Mouse (Mus musculus) cerebellum, postnatal 4 days (tissue): ENCODE results near the gene Pibf1.

Experiments used
- DNase-seq, 2 experiments: peaks; one replicate each; pipeline ENCODE4 v3.0.0; 2022; ENCODE audit warnings: low spot score in 2 of 2, mixed read lengths in 1 of 2

The Pibf1 gene

GRCm38 (mm10) chr14:99266749-99267148 lies 167.5 kb downstream of the Pibf1 start:
- no peak for DNase-seq

GRCm38 (mm10) chr14:99274056-99274455 lies 174.8 kb downstream of the Pibf1 start:
- no peak for DNase-seq

GRCm38 (mm10) chr14:99275827-99276226 lies 176.6 kb downstream of the Pibf1 start:
- no peak for DNase-seq

GRCm38 (mm10) chr14:99278312-99278711 lies 179.1 kb downstream of the Pibf1 start:
- no peak for DNase-seq

GRCm38 (mm10) chr14:99278763-99279486 lies 179.7 kb downstream of the Pibf1 start:
- DNase-seq = no peak

- no peak for DNase-seq
These were observed 181.2 kb downstream of the Pibf1 start for GRCm38 (mm10) chr14:99280399-99280798.

GRCm38 (mm10) chr14:99280825-99281433 lies 181.7 kb downstream of the Pibf1 start:
- DNase-seq = no peak

GRCm38 (mm10) chr14:99285486-99285885 lies 186.3 kb downstream of the Pibf1 start:
- DNase-seq = no peak

GRCm38 (mm10) chr14:99292176-99292575 lies 193.0 kb downstream of the Pibf1 start:
- no peak for DNase-seq

- no peak for DNase-seq
These were observed 195.2 kb downstream of the Pibf1 start for GRCm38 (mm10) chr14:99294424-99294823.

- DNase-seq = no peak
These were observed 196.6 kb downstream of the Pibf1 start for GRCm38 (mm10) chr14:99295606-99296341.

- DNase-seq = peak; percentile 77 to 88
These were observed 199.3 kb downstream of the Pibf1 start, which contains the start of gene Klf5 for GRCm38 (mm10) chr14:99298385-99299021. Gene Klf5, plus strand, starts transcription at chr14:99298691.

GRCm38 (mm10) chr14:99299022-99299481 lies 199.8 kb downstream of the Pibf1 start:
- DNase-seq = peak; percentile 24 to 65

GRCm38 (mm10) chr14:99299701-99300191 lies 200.5 kb downstream of the Pibf1 start:
- DNase-seq = no peak

GRCm38 (mm10) chr14:99301472-99301871 lies 202.2 kb downstream of the Pibf1 start:
- no peak for DNase-seq
